Mouse (Mus musculus) large intestine, adult 2 months (tissue): ENCODE measurements around the gene Psmc5. TPM values are rescaled to one million over a fixed set of nuclear protein-coding genes. Genes with fewer than 3 reads are reported as not detected.

ENCODE experiments used
- DNase-seq: peaks from one replicate; pipeline ENCODE4 v3.0.0-alpha.2; 2012; ENCODE audit warnings: low read depth, low spot score
- WGBS: fragments of 180-500 bp; shearing (Covaris S2); methylation state at CpG from one replicate; pipeline ENCODE4 v1.1.7; 2018; 5-methylcytosine and 5-hydroxymethylcytosine counted together
- polyA plus RNA-seq: library from polyadenylated mRNA; depleted of rRNA; stranded (reverse); fragments of >200 nt; gene quantifications from 2 replicates; pipeline ENCODE4 v1.2.3, GENCODE M21; 2012; rRNA removed

Psmc5 gene
- polyA plus RNA-seq, 1 experiment = 55.5 TPM

- DNase-seq = peak; percentile 18
- WGBS = 7% methylated on average over 2 of the region's 2 CpGs
Measured at GRCm38 (mm10) chr11:106302634-106303033, 46.7 kb downstream of the Psmc5 start.

- 72% methylated on average over 10 of the region's 10 CpGs for WGBS
- no peak for DNase-seq
Measured at GRCm38 (mm10) chr11:106305348-106306064, 49.6 kb downstream of the Psmc5 start.

GRCm38 (mm10) chr11:106306065-106306385 lies 50.1 kb downstream of the Psmc5 start:
- WGBS = 81% methylated on average over 3 of the region's 3 CpGs
- no peak for DNase-seq

- WGBS = 86% methylated on average over 9 of the region's 9 CpGs
- no peak for DNase-seq
Measured at GRCm38 (mm10) chr11:106306758-106307157, 50.8 kb downstream of the Psmc5 start.

GRCm38 (mm10) chr11:106307432-106307831 lies 51.5 kb downstream of the Psmc5 start:
- no peak for DNase-seq
- WGBS = 36% methylated on average over 5 of the region's 5 CpGs

- no peak for DNase-seq
- WGBS = 81% methylated on average over 11 of the region's 11 CpGs
Measured at GRCm38 (mm10) chr11:106308162-106308561, 52.2 kb downstream of the Psmc5 start.

GRCm38 (mm10) chr11:106310123-106310522 lies 54.2 kb downstream of the Psmc5 start:
- no peak for DNase-seq
- 71% methylated on average over 5 of the region's 5 CpGs for WGBS

Other genes starting within 250 kb of the Psmc5 start
- gene Kcnh6, start 248.0 kb upstream of the Psmc5 start, polyA plus RNA-seq = 1.3 and 2.0 TPM in 2 replicates
- 27.3 and 41.3 TPM in 2 replicates for gene Dcaf7, start 219.3 kb upstream of the Psmc5 start, polyA plus RNA-seq
- 10.2 and 15.5 TPM in 2 replicates for gene Taco1, start 190.1 kb upstream of the Psmc5 start, polyA plus RNA-seq
- 15.0 and 23.5 TPM in 2 replicates for gene Map3k3, start 171.5 kb upstream of the Psmc5 start, polyA plus RNA-seq
- not detected in 2 replicates for gene Gm10840, start 95.3 kb upstream of the Psmc5 start, polyA plus RNA-seq
- gene Limd2, start 95.3 kb upstream of the Psmc5 start, polyA plus RNA-seq = 32.3 and 40.7 TPM in 2 replicates
- gene Strada, start 54.0 kb upstream of the Psmc5 start, polyA plus RNA-seq = 10.9 and 12.1 TPM in 2 replicates
- gene Ccdc47, start 39.8 kb upstream of the Psmc5 start, polyA plus RNA-seq = 9.5 and 13.7 TPM in 2 replicates
- 7.6 and 9.9 TPM in 2 replicates for gene Ddx42, start 39.2 kb upstream of the Psmc5 start, polyA plus RNA-seq
- 13.2 and 16.1 TPM in 2 replicates for gene Ftsj3, start 75 bp upstream of the Psmc5 start, polyA plus RNA-seq
- 136 and 162 TPM in 2 replicates for gene Smarcd2, start 16.8 kb downstream of the Psmc5 start, polyA plus RNA-seq
- gene Tcam1, start 20.5 kb downstream of the Psmc5 start, polyA plus RNA-seq = 0.11 and 0.12 TPM in 2 replicates
- 0.27 and 0.82 TPM in 2 replicates for gene Gh, start 45.7 kb downstream of the Psmc5 start, polyA plus RNA-seq
- 39.6 and 60.0 TPM in 2 replicates for gene Cd79b, start 58.6 kb downstream of the Psmc5 start, polyA plus RNA-seq
- 0.27 and 0.42 TPM in 2 replicates for gene Scn4a, start 97.1 kb downstream of the Psmc5 start, polyA plus RNA-seq
- gene Prr29, start 109.3 kb downstream of the Psmc5 start, polyA plus RNA-seq = 0.80 and 2.1 TPM in 2 replicates
- 13.2 and 16.2 TPM in 2 replicates for gene Icam2, start 131.9 kb downstream of the Psmc5 start, polyA plus RNA-seq
- 11.8 and 26.1 TPM in 2 replicates for gene Ern1, start 231.7 kb downstream of the Psmc5 start, polyA plus RNA-seq